Mouse (Mus musculus): Measurements from ENCODE around the gene Scnm1.
A peak's percentile ranks its signal among the peaks of the same experiment; 100 is the strongest.

The Scnm1 gene

DNA sequence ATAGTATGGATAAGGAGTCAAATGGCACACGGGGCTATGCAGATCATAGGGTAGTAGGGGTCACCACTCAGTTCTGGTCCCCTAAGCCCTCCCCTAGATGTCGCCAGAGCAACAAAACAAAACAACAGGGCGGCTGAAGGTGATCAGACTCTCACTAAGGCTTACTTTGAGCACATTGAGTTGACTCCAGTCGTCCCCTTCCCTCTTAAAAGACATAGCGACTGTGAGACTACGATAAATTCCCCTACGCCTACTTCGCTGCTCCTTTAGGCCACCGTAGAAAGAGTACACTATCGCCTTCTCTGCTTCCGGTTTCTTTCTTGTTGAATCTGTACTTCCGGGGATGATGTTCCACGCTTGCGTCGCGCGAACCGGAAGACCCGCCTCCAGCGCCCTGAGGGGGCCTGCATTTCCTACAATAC is at the start of gene Scnm1, which contains the start of gene Lysmd1:
TSS of gene Scnm1 (minus strand) at position 332 of the 422 bp plus-strand sequence.
TSS of gene Lysmd1 (plus strand) at position 409 of the 422 bp plus-strand sequence.
- DNase-seq (ENCODE audit: low read depth, low spot score), result peak; percentile 85

DNA sequence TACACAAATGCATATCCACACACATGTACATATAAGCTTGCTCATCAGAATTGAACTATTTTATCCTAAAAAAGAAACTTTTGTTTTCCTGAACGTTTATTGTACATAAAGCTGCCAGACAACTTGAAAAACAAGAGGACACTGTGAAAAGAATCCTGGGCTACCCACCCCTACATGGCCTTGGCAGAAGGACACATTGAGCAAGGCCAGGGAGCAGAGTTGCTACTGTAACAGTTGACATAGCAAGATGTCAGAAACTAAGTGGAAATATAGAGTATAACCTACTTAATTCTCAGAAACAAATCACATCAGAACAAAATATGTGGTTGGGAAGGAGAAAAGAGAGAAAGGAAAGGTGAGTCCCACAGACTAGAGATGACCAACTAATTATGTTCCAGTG is 48.0 kb upstream of the Scnm1 start:
- DNase-seq (ENCODE audit: low read depth, low spot score), result no peak

DNA sequence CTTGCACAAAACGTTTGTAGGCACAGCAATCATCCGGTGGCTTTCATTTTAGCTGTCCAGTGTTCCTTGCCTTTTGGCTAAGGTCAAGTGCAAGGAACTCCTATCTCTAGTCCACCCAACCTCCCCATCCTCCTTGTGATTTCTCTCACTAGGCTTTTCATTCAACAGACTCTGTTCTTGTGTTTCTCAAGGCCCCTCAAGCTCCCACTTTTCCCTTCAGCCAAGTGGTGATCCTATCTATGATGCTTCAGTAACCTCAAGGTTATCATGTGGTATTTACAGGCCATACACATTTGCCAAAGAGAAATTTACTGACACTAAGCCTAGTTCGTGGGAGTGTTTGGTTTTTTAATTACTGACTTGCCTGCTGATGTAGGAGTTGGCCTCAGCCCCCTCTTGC is 46.1 kb upstream of the Scnm1 start:
- DNase-seq (ENCODE audit: low read depth, low spot score), result no peak

DNA sequence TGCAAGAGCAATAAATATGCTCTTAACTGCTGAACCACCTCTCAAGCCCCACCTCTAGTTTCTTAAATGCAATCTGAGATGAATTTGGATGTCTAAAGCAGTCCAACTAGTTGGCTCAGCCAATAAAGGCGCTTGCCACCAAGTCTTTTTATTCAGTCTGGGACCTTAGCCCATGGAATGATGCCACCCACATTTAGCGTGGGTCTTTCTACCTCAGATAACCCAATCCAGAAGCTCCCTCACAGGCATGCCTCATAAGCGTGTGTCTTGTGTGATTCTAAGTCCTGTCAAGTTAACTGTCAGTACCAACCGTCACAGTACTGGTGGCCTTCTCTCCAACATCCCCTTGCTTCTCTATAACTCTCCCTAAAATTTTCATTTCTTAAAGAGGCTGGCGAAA is 45.1 kb upstream of the Scnm1 start:
- no peak for DNase-seq (ENCODE audit: low read depth, low spot score)

DNA sequence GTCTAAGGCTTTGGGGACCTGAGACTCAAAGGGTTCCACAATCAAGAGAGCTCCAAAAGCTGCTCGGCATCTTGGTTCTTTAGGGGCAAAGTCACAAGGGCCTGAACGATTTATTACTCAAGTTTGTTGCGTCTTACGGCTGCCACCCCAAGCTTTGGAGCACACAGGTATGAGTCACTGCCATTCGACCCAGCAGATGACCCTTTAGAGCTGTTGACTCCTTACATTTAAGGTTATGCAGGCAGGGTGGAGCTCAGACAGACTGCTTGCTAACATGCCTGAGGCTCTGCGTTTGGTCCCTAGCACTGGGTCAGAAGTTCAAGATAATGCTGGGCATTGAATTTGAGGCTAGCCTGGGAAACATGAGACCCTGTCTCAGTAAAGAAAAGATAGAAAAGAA is 43.8 kb upstream of the Scnm1 start:
- no peak for DNase-seq (ENCODE audit: low read depth, low spot score)

DNA sequence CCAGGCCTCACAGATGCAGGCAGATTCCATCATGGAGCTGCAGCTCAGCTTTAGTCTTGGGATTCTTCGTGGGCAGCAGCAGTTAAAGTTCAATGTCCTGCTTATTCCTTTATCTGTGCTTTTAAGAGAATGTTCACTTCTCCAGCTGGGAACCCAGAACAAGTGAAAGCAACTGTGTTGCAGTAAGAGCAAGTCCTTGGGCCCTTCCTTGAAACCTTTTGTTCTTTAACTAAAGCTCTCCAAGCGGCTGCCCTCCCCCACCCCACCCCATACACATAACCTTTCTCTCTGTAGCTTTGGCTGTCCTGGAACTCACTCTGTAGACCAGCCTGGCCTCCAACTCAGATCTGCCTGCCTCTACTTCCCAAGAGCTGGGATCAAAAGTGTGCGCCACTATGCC is 42.7 kb upstream of the Scnm1 start:
- no peak for DNase-seq (ENCODE audit: low read depth, low spot score)

DNA sequence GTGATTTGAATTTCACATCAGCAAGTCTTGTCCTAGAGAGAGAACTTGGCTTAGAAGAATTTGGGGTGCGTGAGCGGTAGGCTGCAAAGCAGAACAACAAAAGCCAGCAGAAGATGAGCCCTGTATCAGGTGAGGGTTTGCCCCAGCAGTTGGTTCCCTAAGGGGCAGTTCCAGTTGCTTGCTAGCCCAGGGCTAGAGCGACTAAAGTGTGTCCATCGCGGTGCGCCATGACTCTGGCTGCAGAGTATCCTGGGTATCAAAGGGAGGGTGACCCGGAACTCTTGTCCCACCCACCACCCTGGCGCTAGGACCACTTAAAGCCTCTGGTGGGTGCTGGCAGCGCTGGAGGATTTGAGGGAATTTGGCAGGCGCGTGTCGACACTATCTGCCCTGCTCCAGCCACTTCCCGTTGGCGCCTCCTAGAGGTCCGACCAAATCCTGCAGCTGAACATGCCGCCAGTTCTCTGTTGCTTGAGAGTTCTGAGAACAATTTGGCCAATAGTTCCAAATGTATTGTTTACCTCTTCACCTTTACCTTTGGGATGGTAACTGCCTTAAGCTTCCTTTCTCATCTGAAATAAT is 40.3 kb upstream of the Scnm1 start:
- DNase-seq (ENCODE audit: low read depth, low spot score), result peak; percentile 50

DNA sequence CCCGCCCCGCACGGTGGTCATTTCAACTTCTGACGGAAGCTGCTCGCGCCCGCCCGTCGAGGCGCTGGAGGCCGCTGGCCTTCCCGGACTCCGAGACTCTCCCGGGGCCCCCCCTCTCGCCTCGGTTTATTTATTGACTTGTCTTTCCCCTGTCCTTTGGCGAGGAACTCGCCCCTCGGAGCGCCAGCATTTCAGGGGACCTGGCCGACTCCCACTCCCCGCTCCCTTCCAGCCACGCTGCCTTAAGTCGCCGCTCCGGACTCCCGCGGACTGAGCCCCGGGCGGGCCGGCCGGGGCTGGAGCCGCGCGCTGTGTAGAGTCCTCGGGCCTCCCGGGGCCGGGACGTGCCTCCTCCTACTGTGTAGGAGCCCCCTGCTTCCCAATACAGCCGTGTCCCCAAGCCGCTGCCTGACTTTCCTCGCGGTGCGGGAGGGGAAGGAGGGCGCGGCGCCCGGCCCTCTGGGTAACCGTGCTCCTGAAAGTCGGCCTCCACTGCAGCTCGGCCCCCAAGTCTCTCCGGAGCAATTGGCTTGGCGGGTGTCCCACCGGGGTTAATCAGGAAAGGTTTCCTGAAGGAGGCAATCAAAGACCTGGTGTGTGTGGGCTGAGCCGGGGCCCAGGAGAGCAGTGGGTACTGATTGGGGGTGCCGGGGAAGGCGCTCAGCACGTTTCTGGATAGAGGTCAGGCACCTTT is 39.6 kb upstream of the Scnm1 start:
- DNase-seq (ENCODE audit: low read depth, low spot score), result no peak

DNA sequence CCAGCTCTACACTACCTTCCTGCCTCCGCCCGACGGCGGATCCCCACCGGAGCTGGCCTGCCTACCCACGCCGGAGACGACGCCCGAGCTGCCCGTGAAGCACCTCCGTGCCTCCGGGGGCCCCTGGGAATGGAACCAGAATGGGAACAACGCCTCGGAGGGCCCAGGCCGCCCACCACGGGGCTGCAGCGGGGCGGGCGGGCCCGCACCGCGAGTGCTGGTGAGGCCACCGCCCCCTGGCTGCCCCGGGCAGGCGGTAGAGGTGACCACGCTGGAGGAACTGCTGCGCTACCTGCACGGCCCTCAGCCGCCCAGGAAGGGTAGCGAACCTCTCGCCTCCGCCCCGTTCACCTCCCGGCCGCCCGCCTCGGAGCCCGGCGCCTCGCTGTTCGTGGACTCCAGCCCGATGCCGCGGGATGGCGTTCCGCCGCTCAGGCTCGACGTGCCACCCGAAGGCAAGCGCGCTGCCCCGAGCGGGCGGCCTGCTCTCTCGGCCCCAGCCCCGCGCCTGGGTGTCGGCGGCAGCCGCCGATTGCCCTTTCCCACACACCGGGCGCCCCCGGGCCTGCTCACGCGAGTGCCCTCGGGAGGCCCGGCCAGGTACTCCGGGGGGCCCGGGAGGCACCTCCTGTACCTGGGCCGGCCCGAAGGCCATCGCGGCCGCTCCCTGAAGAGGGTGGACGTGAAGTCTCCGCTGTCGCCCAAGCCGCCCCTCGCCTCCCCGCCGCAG is 38.9 kb upstream of the Scnm1 start:
- no peak for DNase-seq (ENCODE audit: low read depth, low spot score)

DNA sequence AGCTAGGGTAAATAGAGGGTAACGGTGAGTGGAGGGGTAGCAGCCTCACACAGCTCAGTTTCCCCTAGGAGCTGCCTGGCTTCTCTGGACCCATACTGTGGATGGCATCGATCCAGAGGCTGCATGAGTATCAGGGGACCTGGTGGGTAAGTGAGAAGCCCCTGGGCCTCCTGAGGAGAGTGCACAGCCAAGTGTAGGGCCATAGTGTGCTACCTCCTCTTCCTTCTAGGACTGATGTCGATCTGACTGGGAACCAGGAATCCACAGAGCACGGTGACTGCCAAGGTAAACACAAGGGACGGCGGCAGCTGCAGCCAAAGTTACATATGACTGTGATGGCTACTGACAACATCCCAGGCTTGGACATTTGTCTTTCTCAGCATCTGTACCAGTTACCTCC is 37.3 kb upstream of the Scnm1 start:
- DNase-seq (ENCODE audit: low read depth, low spot score), result no peak

DNA sequence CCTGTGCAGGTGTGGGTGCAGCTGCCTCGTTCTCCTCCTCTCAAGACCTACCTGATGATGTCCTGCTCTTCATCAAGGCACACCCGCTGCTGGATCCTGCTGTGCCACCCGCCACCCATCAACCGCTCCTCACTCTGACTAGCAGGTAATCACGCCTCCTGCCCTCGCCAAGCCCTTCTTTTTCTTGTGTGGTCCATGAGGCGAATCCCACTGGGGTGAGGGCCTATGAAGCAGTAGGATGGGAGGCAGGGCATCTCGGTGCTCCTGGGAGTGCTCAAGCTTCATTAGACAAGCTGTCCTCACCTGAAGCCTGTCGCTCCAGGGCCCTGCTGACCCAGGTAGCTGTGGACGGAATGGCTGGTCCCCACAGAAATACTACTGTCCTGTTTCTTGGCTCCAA is 36.2 kb upstream of the Scnm1 start:
- no peak for DNase-seq (ENCODE audit: low read depth, low spot score)

DNA sequence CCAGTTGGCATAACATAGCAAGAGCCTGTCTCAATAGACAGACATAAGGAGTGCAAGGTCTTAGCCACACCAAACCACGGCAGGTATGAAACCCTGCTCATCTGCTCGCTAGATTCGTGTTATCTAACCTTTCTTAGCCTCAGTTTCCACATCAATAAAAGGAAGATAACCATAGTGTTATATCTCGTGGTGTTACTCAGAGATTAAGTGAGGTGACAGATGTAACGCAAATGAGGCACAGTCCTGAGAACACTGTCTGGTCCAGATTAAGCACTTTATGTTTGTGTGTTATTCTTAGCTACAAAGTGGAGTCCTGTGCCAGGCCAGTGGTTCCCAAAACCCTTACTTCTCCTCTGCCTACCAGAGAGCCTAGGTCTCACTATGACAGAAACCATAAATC is 31.0 kb upstream of the Scnm1 start:
- DNase-seq (ENCODE audit: low read depth, low spot score), result no peak

DNA sequence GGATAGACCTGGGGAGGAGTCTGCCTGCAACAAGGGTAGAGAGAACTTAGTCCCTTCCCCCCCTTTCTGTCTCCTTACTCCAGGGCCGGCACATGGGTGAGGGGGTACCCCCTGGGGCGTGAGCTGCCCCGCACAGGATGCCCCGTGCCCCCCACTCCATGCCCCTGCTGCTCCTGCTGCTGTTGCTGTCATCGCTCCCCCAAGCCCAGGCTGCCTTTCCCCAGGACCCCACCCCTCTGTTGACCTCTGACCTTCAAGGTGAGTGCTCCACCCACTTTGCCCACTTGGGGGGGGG is 30.4 kb upstream of the Scnm1 start:
- DNase-seq (ENCODE audit: low read depth, low spot score), result no peak

DNA sequence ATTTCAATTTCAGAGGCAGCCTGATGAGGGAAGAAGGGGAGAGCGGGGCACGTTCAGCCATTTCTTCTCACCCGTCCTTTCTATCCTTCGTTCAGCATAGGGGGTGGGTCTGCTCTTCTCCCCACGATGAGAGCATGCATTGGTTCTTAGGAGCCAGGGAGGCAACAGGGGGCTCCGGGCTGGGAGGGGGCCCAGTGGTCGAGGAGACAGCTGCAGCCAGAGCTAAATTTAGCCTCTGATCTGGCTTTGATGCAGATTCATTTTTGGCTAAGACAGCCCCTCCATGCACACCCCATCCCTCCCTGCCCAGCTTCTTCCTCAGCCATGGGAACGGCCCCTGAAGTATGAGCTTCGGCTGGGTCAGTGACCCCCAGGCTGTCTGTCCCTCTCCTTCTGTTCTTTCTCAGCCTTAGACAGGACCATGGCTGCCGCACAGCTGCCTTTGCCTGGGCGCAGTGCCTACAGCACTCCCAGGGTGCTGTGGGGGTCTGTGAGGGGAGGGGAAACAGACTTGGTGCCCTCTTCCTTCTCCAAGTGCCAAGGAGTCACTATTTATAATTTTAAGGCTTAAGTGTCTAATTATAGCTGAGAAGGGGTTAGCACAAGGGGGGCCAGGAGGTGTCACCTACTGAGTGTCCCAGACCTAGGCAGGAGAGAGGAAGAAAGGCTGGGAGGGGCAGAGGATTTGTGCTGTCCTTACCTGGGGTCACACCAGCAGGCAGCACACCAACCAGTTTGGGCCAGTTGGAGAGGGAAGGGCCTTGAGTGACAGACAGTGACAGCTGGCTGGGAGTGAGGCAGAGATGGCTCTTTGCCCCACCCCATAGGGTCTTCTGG is 29.8 kb upstream of the Scnm1 start:
- DNase-seq (ENCODE audit: low read depth, low spot score), result no peak

DNA sequence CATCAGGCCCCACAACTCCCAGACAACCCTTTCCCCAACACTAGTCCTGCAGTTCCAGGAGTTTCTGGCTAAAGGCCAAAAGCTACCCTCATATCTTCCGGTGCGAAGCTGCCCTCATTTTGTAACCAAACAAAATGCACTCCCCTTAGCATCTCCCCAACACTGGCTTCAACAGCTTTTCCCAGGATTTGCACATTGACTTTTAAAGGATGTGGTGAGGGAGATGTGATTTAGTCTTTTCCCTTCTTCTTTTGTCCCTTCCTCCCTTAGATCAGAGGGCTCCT is 28.5 kb upstream of the Scnm1 start:
- DNase-seq (ENCODE audit: low read depth, low spot score), result no peak

DNA sequence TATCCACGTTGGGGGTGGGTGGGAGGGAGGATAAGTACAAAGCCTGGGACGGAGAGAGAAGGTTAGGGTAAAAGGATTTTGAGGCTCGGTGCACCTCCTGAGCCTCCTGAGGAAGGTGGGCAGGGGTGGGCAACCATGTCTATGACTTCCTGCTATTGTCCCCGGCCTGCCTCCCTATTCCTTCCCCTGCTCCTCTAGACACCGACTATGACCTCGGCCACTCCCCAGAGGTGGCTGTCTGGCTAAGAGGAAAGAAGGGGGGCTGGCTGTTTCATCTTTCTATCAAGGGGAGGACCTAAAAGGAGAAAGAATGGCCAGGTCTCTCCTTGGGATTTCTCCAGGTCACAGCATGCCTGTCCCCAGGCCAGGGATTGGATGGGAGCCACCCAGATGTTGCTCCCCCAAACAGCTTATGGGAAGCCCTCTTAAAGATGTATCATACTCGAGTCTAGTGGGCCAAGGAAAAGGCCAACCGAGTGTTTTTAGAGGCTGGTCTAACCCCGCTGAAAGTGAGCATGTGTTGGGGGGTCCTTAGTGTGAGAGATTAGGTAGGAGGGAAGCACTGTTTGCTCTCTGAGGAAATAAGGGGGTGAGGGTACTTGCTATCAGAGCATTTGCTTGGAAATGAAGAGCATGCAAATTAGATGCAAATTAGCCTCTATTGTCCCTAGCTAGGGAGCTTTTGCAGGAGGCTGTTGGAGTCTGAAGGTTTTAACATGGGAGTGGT is 28.0 kb upstream of the Scnm1 start:
- no peak for DNase-seq (ENCODE audit: low read depth, low spot score)

DNA sequence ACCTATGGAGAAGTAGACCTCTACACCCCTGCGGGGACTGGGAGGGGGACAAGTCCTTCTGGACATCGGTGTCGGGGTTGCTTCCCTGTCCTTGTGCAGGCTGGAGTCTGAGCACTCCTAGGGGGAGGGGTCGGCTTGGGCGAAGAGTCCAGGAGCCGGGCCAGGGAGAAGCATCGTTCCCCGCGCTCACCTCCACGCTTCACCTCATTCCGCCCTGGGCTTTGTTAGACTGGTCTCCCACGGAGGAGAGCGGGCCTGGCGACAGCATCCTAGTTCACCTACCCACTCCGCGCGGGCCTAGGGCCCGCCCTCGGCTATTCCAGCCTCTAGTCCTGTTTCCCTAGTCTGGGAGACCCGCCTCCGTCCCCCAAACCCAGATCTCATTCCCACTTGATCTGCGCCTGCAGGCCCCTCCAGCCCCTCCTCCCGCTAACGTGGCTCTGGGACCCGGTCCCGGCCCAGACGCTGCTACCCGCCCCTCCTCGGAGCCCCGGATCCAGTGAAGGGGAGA is 27.3 kb upstream of the Scnm1 start:
- DNase-seq (ENCODE audit: low read depth, low spot score), result no peak

DNA sequence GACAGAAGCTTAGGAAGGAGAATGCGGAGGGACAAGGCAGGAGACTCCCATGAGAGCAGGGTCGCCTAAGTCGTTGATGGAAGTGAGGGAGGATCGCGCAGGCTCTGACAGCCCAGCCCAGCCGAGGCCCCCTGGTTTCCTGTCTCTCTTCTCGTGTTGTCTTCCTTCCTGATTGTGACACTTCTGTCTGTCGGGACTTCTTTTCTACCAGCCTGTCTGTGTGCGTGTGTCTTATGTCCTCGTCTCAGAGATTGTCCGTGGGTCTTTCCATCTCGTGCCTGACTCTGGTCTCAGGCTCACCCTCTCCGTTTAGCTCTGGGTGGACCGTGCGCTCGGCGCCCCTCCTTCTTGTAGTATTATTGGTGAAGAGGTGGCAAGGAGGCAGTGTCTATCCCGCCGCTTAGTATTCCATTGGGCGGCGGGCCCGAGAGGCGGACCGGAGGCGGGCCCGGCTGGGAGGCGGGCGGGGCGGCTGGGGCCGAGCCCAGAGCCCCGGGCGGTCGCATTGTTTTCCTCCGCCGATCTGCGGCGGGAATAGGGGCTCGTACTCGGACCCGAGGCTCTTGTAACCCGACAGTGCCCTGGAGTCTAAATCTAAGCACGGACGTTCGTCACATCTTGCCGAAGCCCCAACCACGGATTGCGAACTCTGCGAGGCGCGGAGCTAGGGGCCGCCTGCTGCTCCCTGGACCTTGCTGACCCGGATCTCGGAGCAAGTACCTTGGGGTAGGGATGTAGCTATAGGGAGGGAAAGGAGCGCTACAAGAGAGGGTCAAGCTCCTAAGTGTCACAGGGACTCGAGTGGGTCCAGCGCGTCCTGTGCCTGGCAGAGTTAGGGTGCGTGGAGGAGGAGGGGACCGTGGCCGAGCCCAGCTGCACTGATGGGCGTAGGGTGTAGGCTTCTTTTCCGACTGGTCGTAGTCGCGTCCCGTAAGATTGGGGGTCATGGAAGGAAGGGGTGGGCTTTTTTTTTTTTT is 26.5 kb upstream of the Scnm1 start, which contains the start of gene Sema6c:
TSS of gene Sema6c (plus strand) at position 471 of the 977 bp plus-strand sequence.
- peak; percentile 71 for DNase-seq (ENCODE audit: low read depth, low spot score)

DNA sequence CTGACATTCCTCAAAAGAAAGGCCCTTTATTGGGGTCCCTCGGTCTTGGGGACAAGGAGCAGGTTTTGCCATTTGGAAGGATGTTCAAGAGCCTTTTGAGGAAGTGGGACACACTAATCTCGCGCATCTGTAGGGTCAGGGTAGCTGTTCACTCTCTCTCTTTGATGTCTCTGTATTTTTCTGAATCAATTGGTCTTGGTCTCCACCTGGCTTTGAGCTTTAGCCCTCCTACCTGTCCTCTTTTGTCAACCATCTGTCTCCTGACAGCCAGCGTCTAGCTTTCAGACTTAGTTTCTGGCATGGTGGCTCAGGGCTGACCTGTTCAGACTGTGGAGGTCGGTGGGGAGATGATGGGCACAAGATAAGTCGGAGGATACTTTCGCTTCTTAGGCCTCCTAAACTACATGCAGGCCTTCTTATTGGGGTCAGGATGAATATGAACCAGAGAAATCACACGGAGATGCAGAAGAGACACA is 25.7 kb upstream of the Scnm1 start:
- DNase-seq (ENCODE audit: low read depth, low spot score), result no peak

DNA sequence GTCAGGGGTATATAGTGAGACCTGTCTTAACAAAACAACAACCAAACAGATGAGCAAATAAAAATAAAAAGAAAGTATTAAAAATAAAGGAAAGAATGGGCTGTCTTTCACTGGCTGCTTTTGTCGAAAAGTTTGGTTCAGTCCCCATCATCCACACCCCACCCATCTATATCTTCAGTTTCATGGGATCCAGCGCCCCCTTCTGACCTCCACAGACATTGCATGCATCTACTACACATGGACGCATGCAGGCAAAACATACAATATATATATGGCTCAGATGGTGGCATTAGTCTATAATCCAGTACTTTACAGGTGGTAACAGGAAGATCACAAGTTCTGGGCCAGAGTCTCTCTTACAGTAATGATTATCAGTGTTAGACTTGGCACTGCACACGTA is 20.1 kb upstream of the Scnm1 start:
- DNase-seq (ENCODE audit: low read depth, low spot score), result no peak

Measured in c-Kit-negative CD71-positive TER-119-positive erythroid progenitor cells, embryonic 14.5 days (primary cell).